Mouse (Mus musculus) liver, postnatal 0 days (tissue): Measurements from ENCODE around the gene Lkaaear1.

Source experiments
- CTCF ChIP-seq: sonication (generic); IDR thresholded peaks from 2 replicates; pipeline ENCODE4 v1.5.1; 2016; ENCODE audit warnings: antibody characterized with exemption, low read depth
- EP300 ChIP-seq: IDR thresholded peaks from 2 replicates; pipeline ENCODE4 v1.6.1; 2016; ENCODE audit warnings: antibody characterized with exemption, low read depth, mild to moderate bottlenecking

GRCm38 (mm10) chr2:181685686-181686085, 12.6 kb downstream of the Lkaaear1 start:
- TF ChIP-seq EP300 (no peak), CTCF (no peak)
